Mouse (Mus musculus): ENCODE data around the gene Rhox6. TPM values are rescaled to one million over a fixed set of nuclear protein-coding genes. Genes with fewer than 3 reads are reported as not detected.

The Rhox6 gene
- polyA plus RNA-seq, 2 experiments = not detected

DNA sequence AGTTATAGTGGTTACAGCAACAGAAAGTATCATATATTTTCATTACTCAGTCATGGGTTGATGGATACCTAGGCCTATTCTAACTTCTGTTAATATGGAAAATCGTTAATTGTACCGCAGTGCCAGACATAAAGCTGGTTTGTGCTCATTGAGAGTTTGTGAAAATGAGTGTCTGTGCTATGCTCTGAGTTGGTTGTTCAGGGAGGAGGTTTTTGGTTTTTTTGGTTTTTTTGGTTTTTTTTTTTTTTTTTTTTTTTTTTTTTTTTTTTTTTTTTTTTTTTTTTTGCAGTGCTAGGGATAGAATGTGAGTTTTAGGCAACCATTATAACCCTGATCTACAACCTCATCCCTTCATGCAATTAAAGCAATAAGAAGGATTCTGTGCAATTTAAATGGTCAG is 44.9 kb downstream of the Rhox6 start:
- Histone ChIP-seq H3K9me3 (ENCODE audit: control insufficient read depth, low read length) (no peaks in the 10 kb centered on the region), H3K4me3 (ENCODE audit: insufficient read depth in 1 of 2, low read depth in 2 of 2, low read length in 2 of 2) (no peak overlapping the region), H3K36me3 (replicated peaks; ENCODE audit: control insufficient read depth, insufficient read depth, low read depth) (no peaks in the 10 kb centered on the region), H3K4me2 (ENCODE audit: low read depth) (no peak overlapping the region), H3K27ac (no peak overlapping the region), H3K4me1 (replicated peaks; ENCODE audit: control insufficient read depth in 2 of 2, insufficient read depth in 2 of 2, low read length in 1 of 2) (no peaks in the 10 kb centered on the region), H3K9ac (replicated peaks) (no peak overlapping the region), H3K27me3 (ENCODE audit: control insufficient read depth, insufficient read depth, low read length) (no peaks in the 10 kb centered on the region)
- TF ChIP-seq EP300 (IDR thresholded peaks at IDR 0.05; ENCODE audit: low read depth) = no peak
- no peak for TF ChIP-seq CTCF (IDR thresholded peaks at IDR 0.05; ENCODE audit: low read depth)
- 70% methylated on average over 2 of the region's 2 CpGs for WGBS (ENCODE audit: insufficient replicate concordance)
- DNase-seq (ENCODE audit: low read depth in 3 of 3, low spot score in 3 of 3) (no peak), ATAC-seq (ENCODE audit: insufficient read depth) (no peak)

DNA sequence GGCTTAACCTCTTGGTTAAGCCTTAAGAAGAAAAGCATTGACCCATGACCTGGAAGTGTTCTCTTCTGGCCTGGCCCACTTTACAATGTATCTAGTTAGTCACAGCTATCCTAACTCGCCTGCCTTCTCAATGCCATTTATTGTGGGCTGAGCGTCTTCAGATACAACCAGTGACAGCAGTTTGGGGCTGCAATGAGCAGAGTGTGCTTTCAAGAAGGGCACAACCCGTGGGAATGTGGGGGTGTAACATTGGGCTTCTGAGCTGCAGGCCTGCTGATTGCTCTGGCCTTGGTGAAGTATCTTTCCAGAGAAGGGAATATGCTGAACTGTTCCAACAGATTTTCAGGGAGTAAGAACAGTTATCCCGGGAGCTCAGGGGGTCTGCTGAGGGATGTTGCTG is 52.1 kb downstream of the Rhox6 start, which contains the start of gene Rhox8:
Gene Rhox8 (minus strand): TSS at position 101 of the 400 bp plus-strand sequence.
- H3K4me3 ChIP-seq (ENCODE audit: insufficient read depth in 1 of 2, low read depth in 2 of 2, low read length in 2 of 2) = no peak within 1 kb of the TSS
- no peak for ATAC-seq (ENCODE audit: insufficient read depth)
- no peak for DNase-seq (ENCODE audit: low read depth in 3 of 3, low spot score in 3 of 3)
- 57% methylated on average over 4 of the region's 4 CpGs for WGBS (ENCODE audit: insufficient replicate concordance)
- no peaks in the 10 kb centered on the region for H3K4me1 ChIP-seq (replicated peaks; ENCODE audit: control insufficient read depth in 2 of 2, insufficient read depth in 2 of 2, low read length in 1 of 2)
- TF ChIP-seq EP300 (IDR thresholded peaks at IDR 0.05; ENCODE audit: low read depth) = no peak
- no peak for TF ChIP-seq CTCF (IDR thresholded peaks at IDR 0.05; ENCODE audit: low read depth)
- H3K36me3 ChIP-seq (replicated peaks; ENCODE audit: control insufficient read depth, insufficient read depth, low read depth) = no peaks in the 10 kb centered on the region
- H3K4me2 ChIP-seq (ENCODE audit: low read depth) = no peak within 1 kb of the TSS
- no peaks in the 10 kb centered on the region for H3K27me3 ChIP-seq (ENCODE audit: control insufficient read depth, insufficient read depth, low read length)
- no peaks in the 10 kb centered on the region for H3K9me3 ChIP-seq (ENCODE audit: control insufficient read depth, low read length)
- no peak within 1 kb of the TSS for H3K27ac ChIP-seq
- no peak within 1 kb of the TSS for H3K9ac ChIP-seq (replicated peaks)

Other genes starting within 250 kb of the Rhox6 start
- not detected in 2 replicates for gene Rhox3f, start 245.9 kb upstream of the Rhox6 start, polyA plus RNA-seq (2012; rRNA removed)
- gene Rhox3f, start 245.9 kb upstream of the Rhox6 start, polyA plus RNA-seq (2014; fragmentation: Nextera tagmentation; extraction: Ambion mirVana) = not detected in 2 replicates
- gene Rhox4f, start 219.2 kb upstream of the Rhox6 start, polyA plus RNA-seq (2012; rRNA removed) = not detected in 2 replicates
- gene Rhox4f, start 219.2 kb upstream of the Rhox6 start, polyA plus RNA-seq (2014; fragmentation: Nextera tagmentation; extraction: Ambion mirVana) = not detected in 2 replicates
- gene Rhox3g, start 198.3 kb upstream of the Rhox6 start, polyA plus RNA-seq (2012; rRNA removed) = not detected in 2 replicates
- not detected in 2 replicates for gene Rhox3g, start 198.3 kb upstream of the Rhox6 start, polyA plus RNA-seq (2014; fragmentation: Nextera tagmentation; extraction: Ambion mirVana)
- not detected in 2 replicates for gene Rhox2g, start 183.4 kb upstream of the Rhox6 start, polyA plus RNA-seq (2012; rRNA removed)
- gene Rhox2g, start 183.4 kb upstream of the Rhox6 start, polyA plus RNA-seq (2014; fragmentation: Nextera tagmentation; extraction: Ambion mirVana) = not detected in 2 replicates
- not detected in 2 replicates for gene Rhox4g, start 175.6 kb upstream of the Rhox6 start, polyA plus RNA-seq (2012; rRNA removed)
- not detected in 2 replicates for gene Rhox4g, start 175.6 kb upstream of the Rhox6 start, polyA plus RNA-seq (2014; fragmentation: Nextera tagmentation; extraction: Ambion mirVana)
- gene Rhox3h, start 158.1 kb upstream of the Rhox6 start, polyA plus RNA-seq (2012; rRNA removed) = not detected in 2 replicates
- gene Rhox3h, start 158.1 kb upstream of the Rhox6 start, polyA plus RNA-seq (2014; fragmentation: Nextera tagmentation; extraction: Ambion mirVana) = not detected in 2 replicates
- not detected in 2 replicates for gene Rhox2h, start 153.6 kb upstream of the Rhox6 start, polyA plus RNA-seq (2012; rRNA removed)
- gene Rhox2h, start 153.6 kb upstream of the Rhox6 start, polyA plus RNA-seq (2014; fragmentation: Nextera tagmentation; extraction: Ambion mirVana) = not detected in 2 replicates
- 0.47 and 1.2 TPM in 2 replicates for gene Rhox5, start 22.1 kb upstream of the Rhox6 start, polyA plus RNA-seq (2012; rRNA removed)
- gene Rhox5, start 22.1 kb upstream of the Rhox6 start, polyA plus RNA-seq (2014; fragmentation: Nextera tagmentation; extraction: Ambion mirVana) = 1.3 TPM in 2 replicates
- not detected in 2 replicates for gene Rhox7a, start 4.8 kb downstream of the Rhox6 start, polyA plus RNA-seq (2012; rRNA removed)
- not detected in 2 replicates for gene Rhox7a, start 4.8 kb downstream of the Rhox6 start, polyA plus RNA-seq (2014; fragmentation: Nextera tagmentation; extraction: Ambion mirVana)
- not detected in 2 replicates for gene Rhox8, start 52.0 kb downstream of the Rhox6 start, polyA plus RNA-seq (2012; rRNA removed)
- not detected in 2 replicates for gene Rhox8, start 52.0 kb downstream of the Rhox6 start, polyA plus RNA-seq (2014; fragmentation: Nextera tagmentation; extraction: Ambion mirVana)
- gene Rhox7b, start 70.3 kb downstream of the Rhox6 start, polyA plus RNA-seq (2012; rRNA removed) = not detected in 2 replicates
- gene Rhox7b, start 70.3 kb downstream of the Rhox6 start, polyA plus RNA-seq (2014; fragmentation: Nextera tagmentation; extraction: Ambion mirVana) = not detected in 2 replicates
- gene Rhox9, start 74.9 kb downstream of the Rhox6 start, polyA plus RNA-seq (2012; rRNA removed) = not detected in 2 replicates
- gene Rhox9, start 74.9 kb downstream of the Rhox6 start, polyA plus RNA-seq (2014; fragmentation: Nextera tagmentation; extraction: Ambion mirVana) = not detected in 2 replicates
- not detected in 2 replicates for gene Btg1-ps1, start 191.9 kb downstream of the Rhox6 start, polyA plus RNA-seq (2012; rRNA removed)
- gene Btg1-ps1, start 191.9 kb downstream of the Rhox6 start, polyA plus RNA-seq (2014; fragmentation: Nextera tagmentation; extraction: Ambion mirVana) = not detected in 2 replicates
- not detected in 2 replicates for gene Btg1-ps2, start 216.2 kb downstream of the Rhox6 start, polyA plus RNA-seq (2012; rRNA removed)
- gene Btg1-ps2, start 216.2 kb downstream of the Rhox6 start, polyA plus RNA-seq (2014; fragmentation: Nextera tagmentation; extraction: Ambion mirVana) = not detected in 2 replicates
- not detected in 2 replicates for gene Rhox10, start 239.6 kb downstream of the Rhox6 start, polyA plus RNA-seq (2012; rRNA removed)
- gene Rhox10, start 239.6 kb downstream of the Rhox6 start, polyA plus RNA-seq (2014; fragmentation: Nextera tagmentation; extraction: Ambion mirVana) = not detected in 2 replicates

All from liver, embryonic 14.5 days (tissue).